Mouse (Mus musculus) megakaryocyte, embryonic 14.5 days (primary cell): ENCODE data around the gene Npcd. TPM values are rescaled to one million over a fixed set of nuclear protein-coding genes. Genes with fewer than 3 reads are reported as not detected.

Experiments
- H3K27me3 ChIP-seq: replicated peaks from 2 replicates; pipeline ENCODE3; 2012; ENCODE audit warnings: inconsistent platforms
- H3K36me3 ChIP-seq: replicated peaks from 2 replicates; pipeline ENCODE3; 2012; ENCODE audit warnings: low read length, inconsistent platforms, mixed read lengths
- H3K4me1 ChIP-seq: 2 replicates; pipeline ENCODE4 v1.6.1; 2012; ENCODE audit warnings: inconsistent platforms
- H3K4me3 ChIP-seq: replicated peaks from 2 replicates; pipeline ENCODE3; 2012; ENCODE audit warnings: moderate library complexity, mild to moderate bottlenecking, inconsistent platforms
- H3K9me3 ChIP-seq: 2 replicates; pipeline ENCODE4 v1.6.1; 2012; ENCODE audit warnings: inconsistent platforms
- FLI1 ChIP-seq: IDR thresholded peaks from 2 replicates; pipeline ENCODE4 v1.6.1; 2012; ENCODE audit warnings: low read length, inconsistent platforms, mixed read lengths
- GATA1 ChIP-seq: IDR thresholded peaks from 3 replicates; pipeline ENCODE4 v1.6.1; 2012; ENCODE audit warnings: mixed read lengths, low read length, inconsistent platforms, borderline replicate concordance
- polyA plus RNA-seq: library from polyadenylated mRNA; stranded (reverse); fragments of >175 nt; gene quantifications from 2 replicates; pipeline ENCODE4 v1.2.3, GENCODE M21; 2012; ENCODE audit warnings: low replicate concordance; ENCODE audit not compliant: insufficient read depth

Gene Npcd
- polyA plus RNA-seq, 1 experiment: 0.09 TPM

DNA sequence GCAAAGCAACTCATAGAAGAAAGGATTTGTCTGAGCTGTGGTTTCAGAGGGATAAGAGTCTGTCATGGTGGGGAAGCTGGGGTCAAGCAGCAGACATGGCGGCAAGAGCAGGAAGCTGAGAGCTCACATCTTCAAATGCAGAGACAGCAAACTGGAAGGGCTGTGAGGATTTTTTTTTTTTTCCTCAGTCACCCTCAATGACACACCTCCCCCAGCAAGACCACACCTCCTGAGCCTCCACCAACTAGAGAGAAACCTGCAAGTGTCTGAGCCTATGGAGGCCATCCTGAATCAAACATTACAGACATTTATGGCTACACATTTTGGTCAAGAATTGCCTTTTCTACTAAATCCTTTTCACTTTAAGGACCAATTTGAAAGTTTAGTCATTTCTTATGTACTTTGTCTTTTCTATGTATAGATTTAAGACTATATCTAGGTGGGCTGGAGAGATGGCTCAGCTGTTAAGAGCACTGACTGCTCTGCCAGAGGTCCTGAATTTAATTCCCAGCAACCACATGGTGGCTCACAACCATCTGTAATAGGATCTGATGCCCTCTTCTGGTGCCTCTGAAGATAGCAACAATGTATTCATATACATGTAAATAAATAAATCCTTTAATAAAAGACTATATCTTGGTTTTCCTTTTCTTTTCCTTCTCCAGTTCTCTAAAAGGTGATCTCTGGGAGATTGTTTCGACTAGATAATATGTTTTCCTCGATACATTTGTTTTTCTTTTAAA lies 33.4 kb upstream of the Npcd start:
- H3K36me3 ChIP-seq: no peaks in the 10 kb centered on the region
- H3K9me3 ChIP-seq: no peaks in the 10 kb centered on the region
- H3K4me1 ChIP-seq: peaks cover 5% of the 10 kb centered on the region
- no peak overlapping the region for H3K4me3 ChIP-seq
- H3K27me3 ChIP-seq: peaks cover 9% of the 10 kb centered on the region
- TF ChIP-seq GATA1 (no peak), FLI1 (no peak)

DNA sequence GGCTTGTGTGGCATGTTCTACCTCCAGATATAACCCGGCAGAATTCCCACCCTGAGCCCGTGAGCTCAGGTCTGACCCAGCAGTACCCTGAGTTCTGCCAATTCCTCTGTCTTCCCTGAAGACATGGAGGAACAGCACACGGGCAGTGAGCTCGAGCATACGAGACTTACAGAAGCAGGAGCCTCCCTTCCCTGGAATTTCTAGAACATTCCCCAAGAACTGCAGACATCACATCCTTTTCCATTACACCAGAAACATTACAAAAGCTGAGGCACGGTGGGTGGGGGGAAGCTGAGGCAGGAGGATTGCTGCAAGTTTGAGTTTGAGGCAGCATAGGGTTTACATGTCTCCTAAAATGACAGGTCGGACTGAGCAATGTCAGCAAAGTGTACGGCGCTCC lies 25.8 kb upstream of the Npcd start:
- Histone ChIP-seq H3K9me3 (no peaks in the 10 kb centered on the region), H3K4me1 (peaks cover 5% of the 10 kb centered on the region), H3K4me3 (no peak overlapping the region), H3K27me3 (peaks cover 47% of the 10 kb centered on the region), H3K36me3 (no peaks in the 10 kb centered on the region)
- TF ChIP-seq FLI1 (no peak), GATA1 (no peak)

DNA sequence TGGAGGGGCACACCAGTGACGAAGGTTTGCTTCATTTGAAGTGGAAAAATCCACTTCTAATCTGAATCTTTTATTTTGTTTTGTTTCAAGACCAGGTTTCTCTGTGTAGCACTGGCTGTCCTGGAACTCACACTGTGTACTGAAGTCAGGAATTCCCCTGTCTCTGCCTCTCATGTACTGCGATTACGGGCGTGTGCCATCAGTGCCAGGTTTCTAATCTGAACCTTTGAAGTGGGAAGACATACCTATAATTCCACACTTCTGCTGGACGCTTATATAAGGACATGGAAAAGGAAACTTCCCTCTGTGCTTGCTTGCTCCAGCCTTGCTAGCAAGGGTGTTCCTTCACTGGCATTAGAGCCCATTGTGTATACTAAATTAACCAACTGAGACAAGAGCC lies 24.9 kb upstream of the Npcd start:
- H3K9me3 ChIP-seq: no peaks in the 10 kb centered on the region
- H3K36me3 ChIP-seq: no peaks in the 10 kb centered on the region
- no peak for TF ChIP-seq FLI1
- TF ChIP-seq GATA1: no peak

DNA sequence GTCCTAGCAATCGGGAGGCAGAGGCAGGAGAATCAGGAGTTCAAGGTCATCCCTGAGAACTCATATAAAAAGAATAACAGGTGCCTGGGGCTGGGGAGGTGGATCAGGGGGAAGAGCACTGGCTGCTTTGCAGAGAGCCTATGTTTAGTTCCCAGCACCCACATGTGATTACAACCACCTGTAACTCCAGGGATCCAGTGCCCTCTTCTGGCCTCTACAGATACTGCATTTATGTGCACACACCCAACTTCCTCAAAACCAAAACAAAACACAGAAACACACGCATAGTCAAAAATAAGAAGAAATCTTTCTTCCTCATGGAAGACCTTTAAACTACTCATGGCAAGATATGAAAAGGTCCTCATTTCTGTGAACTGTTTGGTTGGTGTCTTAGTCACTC lies 16.1 kb upstream of the Npcd start:
- Histone ChIP-seq H3K36me3 (no peaks in the 10 kb centered on the region), H3K4me3 (no peak overlapping the region), H3K9me3 (peaks cover 13% of the 10 kb centered on the region), H3K4me1 (no peaks in the 10 kb centered on the region), H3K27me3 (peaks cover 45% of the 10 kb centered on the region)
- TF ChIP-seq FLI1 (no peak), GATA1 (no peak)

More for the DNA sequence above, 24.9 kb upstream of the Npcd start:
- Histone ChIP-seq H3K4me3 (no peak overlapping the region), H3K4me1 (peaks cover under 1% of the 10 kb centered on the region; the same call in 1 of the 2 replicates), H3K27me3 (peaks cover 48% of the 10 kb centered on the region)

DNA sequence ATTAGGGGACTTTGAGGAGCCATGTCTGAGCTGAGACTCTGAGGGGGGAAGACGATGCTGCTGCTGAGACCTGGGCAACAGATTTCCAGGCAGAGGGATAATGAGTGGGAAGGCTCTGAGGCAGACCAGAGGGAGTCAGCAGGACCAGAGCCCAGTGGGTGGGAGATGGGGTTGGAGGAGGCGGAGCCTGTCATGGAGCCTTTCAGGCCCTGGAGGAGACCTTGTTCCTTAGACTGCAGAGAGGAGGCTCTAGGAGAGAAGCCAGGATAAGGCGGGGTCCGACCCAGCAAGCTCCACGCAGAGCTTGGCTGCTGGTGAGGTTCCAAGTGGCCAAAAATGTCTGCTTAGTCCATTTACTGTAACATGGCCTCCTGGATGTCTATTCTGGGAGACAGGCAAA lies 13.1 kb upstream of the Npcd start:
- Histone ChIP-seq H3K4me1 (no peaks in the 10 kb centered on the region), H3K9me3 (peaks cover 17% of the 10 kb centered on the region), H3K36me3 (no peaks in the 10 kb centered on the region), H3K27me3 (peaks cover 53% of the 10 kb centered on the region), H3K4me3 (no peak overlapping the region)
- TF ChIP-seq FLI1 (no peak), GATA1 (no peak)

DNA sequence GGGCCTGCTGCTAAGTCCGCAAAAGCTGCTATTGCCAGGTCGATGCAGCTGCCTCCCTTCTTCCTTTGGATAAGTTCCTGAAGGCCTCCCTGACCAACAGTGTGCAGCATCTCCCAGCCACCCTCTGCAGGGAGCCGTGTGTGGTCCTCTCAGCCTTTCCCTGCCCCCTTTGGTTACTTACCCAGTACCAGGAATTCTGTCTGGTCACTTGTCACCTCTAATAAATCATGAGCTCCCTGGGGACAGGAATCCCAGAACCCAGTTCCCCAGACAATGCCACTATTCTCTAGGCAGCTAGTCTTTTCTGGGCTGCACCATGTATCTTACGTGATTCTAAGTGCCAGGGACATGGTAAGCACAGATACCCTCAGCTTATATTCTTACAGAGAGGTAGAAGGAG lies 11.9 kb upstream of the Npcd start:
- H3K4me3 ChIP-seq: no peak overlapping the region
- H3K4me1 ChIP-seq: no peaks in the 10 kb centered on the region
- H3K36me3 ChIP-seq: no peaks in the 10 kb centered on the region
- peaks cover 58% of the 10 kb centered on the region for H3K27me3 ChIP-seq
- H3K9me3 ChIP-seq: peaks cover 17% of the 10 kb centered on the region
- no peak for TF ChIP-seq GATA1
- TF ChIP-seq FLI1: no peak

DNA sequence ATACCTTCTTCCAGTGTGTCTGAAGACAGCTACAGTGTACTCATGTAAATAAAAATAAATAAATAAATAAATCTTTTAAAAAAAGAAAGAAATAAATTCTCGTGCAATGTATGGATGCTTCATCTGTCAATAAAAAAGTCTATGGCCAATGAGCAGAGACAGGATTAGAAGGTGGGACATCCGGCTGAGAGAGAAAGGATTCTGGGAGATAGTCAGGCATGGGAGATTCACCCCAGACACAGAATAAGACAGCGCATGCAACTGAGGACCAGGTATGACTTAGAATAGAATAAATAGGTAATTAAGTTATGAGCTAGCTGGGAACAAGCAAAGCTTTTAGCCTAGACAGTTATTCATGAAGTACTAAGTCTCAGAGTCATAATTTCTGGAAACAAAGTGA lies 8.9 kb upstream of the Npcd start:
- no peak for TF ChIP-seq GATA1
- TF ChIP-seq FLI1: no peak
- H3K4me1 ChIP-seq: no peaks in the 10 kb centered on the region
- H3K9me3 ChIP-seq: 0 out of 2 replicates have a peak, but pooled peaks cover 4% of the 10 kb centered on the region
- H3K4me3 ChIP-seq: no peak overlapping the region
- peaks cover 61% of the 10 kb centered on the region for H3K27me3 ChIP-seq
- H3K36me3 ChIP-seq: no peaks in the 10 kb centered on the region

DNA sequence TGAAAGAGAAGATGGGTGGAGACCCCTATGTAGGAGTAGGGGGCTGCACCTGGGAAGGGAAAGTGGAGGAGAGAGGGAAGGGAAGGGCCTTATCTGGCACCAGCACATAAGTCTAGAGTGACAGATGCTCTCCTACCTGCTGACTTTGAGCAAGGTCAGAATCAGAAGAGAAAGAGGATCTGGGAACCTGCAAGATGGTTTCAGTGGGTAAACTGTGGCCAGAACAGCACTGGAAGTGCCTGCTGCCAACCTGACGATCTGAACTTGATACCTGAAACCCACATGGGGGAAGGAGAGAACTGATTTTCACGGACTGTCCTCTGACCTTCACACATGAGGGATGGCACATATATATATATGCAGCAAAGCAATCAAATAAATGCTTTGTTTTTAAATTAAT lies 6.2 kb upstream of the Npcd start:
- TF ChIP-seq FLI1: no peak
- TF ChIP-seq GATA1: no peak
- no peak overlapping the region for H3K4me3 ChIP-seq
- no peaks in the 10 kb centered on the region for H3K36me3 ChIP-seq
- peaks cover 63% of the 10 kb centered on the region for H3K27me3 ChIP-seq
- 0 out of 2 replicates have a peak, but pooled peaks cover 4% of the 10 kb centered on the region for H3K9me3 ChIP-seq
- H3K4me1 ChIP-seq: no peaks in the 10 kb centered on the region

DNA sequence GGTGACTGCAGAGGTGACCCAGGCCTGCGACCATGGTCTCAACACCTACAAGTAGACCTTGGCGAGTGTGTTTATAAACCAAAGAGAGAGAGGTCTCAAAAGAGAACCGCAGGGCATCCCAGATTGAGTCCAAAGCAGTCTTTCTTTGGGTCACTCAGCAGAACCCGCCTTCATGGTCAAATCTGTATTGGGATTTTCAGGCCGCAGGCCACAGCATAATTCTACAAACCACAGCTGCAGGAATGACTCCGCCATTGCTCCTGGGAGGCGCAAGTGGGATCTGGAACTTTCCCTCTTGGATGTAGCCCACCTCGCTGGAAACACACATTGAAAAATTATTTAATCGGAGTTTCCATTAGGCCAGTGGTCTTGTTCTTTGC lies 834 bp upstream of the Npcd start:
- TF ChIP-seq GATA1 (no peak), FLI1 (no peak)
- Histone ChIP-seq H3K36me3 (peaks cover 6% of the 10 kb centered on the region), H3K4me1 (peaks cover 39% of the 10 kb centered on the region), H3K27me3 (peaks cover 41% of the 10 kb centered on the region), H3K9me3 (no peaks in the 10 kb centered on the region), H3K4me3 (no peak overlapping the region)

DNA sequence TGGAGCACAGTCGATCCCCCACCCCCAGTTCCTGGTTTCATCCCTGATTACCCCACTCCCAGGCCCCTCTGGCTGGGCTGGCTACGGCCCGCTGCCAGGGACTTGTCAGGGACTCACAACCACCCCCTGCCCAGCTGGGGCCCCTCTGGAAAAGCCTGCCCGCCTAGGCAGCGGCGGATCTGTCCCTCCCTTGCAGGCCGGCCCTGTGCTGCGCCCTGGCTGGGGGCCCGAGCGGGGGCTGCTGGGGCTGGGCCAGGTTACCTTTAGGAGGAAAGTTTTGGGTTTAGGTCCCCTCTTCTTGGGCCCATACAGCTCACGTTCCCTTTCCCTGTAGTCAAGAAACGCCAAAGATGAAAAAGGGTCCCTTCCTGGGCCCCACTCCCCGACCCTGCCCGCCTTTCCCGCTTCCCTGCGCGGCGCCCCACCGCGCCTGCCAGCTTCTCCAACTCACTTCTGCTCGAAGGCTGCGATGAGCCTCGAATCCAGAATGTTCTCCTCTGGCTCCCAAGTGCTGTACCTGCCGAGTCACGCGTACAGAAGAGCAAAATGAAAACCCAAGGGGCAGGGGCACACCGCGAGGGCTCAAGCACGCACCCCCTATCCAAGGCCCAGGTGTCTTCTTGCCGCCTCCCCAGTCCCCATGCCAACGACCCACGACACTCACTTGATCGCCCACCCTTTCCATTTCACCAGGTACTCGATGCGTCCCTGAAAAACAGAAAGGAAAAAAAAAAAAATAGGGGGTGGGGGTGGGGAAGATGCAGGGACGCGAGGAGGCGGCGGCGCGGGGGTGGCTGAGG lies 586 bp downstream of the Npcd start:
- H3K4me3 ChIP-seq: peak overlapping the region; percentile 96
- H3K4me1 ChIP-seq: peaks cover 39% of the 10 kb centered on the region
- H3K27me3 ChIP-seq: peaks cover 34% of the 10 kb centered on the region
- peaks cover 20% of the 10 kb centered on the region for H3K36me3 ChIP-seq
- H3K9me3 ChIP-seq: no peaks in the 10 kb centered on the region
- no peak for TF ChIP-seq FLI1
- no peak for TF ChIP-seq GATA1
